Mouse (Mus musculus): Measurements from ENCODE around the gene Adh1. TPM values are rescaled to one million over a fixed set of nuclear protein-coding genes. Genes with fewer than 3 reads are reported as not detected.

Adh1 gene
- polyA plus RNA-seq, 1 experiment = 1.8 TPM

- no peak for DNase-seq (ENCODE audit: low read depth in 1 of 2, low spot score in 2 of 2)
- 84% methylated on average over 9 of the region's 9 CpGs for WGBS
- H3K4me1 ChIP-seq (ENCODE audit: control insufficient read depth, insufficient read depth, insufficient read length) = no peaks in the 10 kb centered on the region
- no peaks in the 10 kb centered on the region for H3K27me3 ChIP-seq (ENCODE audit: control insufficient read depth, insufficient read depth, low read length)
- no peak overlapping the region for H3K27ac ChIP-seq (ENCODE audit: insufficient read depth, low read length)
- no peak for TF ChIP-seq CTCF (IDR thresholded peaks at IDR 0.05; ENCODE audit: extremely low read depth, insufficient read depth, insufficient read length, insufficient replicate concordance)
- TF ChIP-seq POLR2A (IDR thresholded peaks at IDR 0.05; ENCODE audit: low read depth, low read length) = no peak
- no peaks in the 10 kb centered on the region for H3K36me3 ChIP-seq (ENCODE audit: control insufficient read depth, insufficient read depth, low read length)
- H3K4me3 ChIP-seq (ENCODE audit: extremely low read depth, insufficient read depth, insufficient read length) = no peak overlapping the region
Observed at GRCm38 (mm10) chr3:138300130-138300529, 39.3 kb downstream of the Adh1 start.

- Histone ChIP-seq H3K27ac (ENCODE audit: insufficient read depth, low read length) (no peak overlapping the region), H3K27me3 (ENCODE audit: control insufficient read depth, insufficient read depth, low read length) (no peaks in the 10 kb centered on the region), H3K4me3 (ENCODE audit: extremely low read depth, insufficient read depth, insufficient read length) (no peak overlapping the region), H3K4me1 (ENCODE audit: control insufficient read depth, insufficient read depth, insufficient read length) (no peaks in the 10 kb centered on the region), H3K36me3 (ENCODE audit: control insufficient read depth, insufficient read depth, low read length) (no peaks in the 10 kb centered on the region)
- DNase-seq (ENCODE audit: low read depth in 1 of 2, low spot score in 2 of 2) = no peak
- no peak for TF ChIP-seq CTCF (IDR thresholded peaks at IDR 0.05; ENCODE audit: extremely low read depth, insufficient read depth, insufficient read length, insufficient replicate concordance)
- 86% methylated on average over 4 of the region's 4 CpGs for WGBS
Observed at GRCm38 (mm10) chr3:138302676-138303075, 41.9 kb downstream of the Adh1 start.

- Histone ChIP-seq H3K4me3 (ENCODE audit: extremely low read depth, insufficient read depth, insufficient read length) (no peak overlapping the region), H3K27ac (ENCODE audit: insufficient read depth, low read length) (no peak overlapping the region), H3K36me3 (ENCODE audit: control insufficient read depth, insufficient read depth, low read length) (no peaks in the 10 kb centered on the region), H3K27me3 (ENCODE audit: control insufficient read depth, insufficient read depth, low read length) (no peaks in the 10 kb centered on the region), H3K4me1 (ENCODE audit: control insufficient read depth, insufficient read depth, insufficient read length) (no peaks in the 10 kb centered on the region)
- no peak for TF ChIP-seq POLR2A (IDR thresholded peaks at IDR 0.05; ENCODE audit: low read depth, low read length)
- TF ChIP-seq CTCF (IDR thresholded peaks at IDR 0.05; ENCODE audit: extremely low read depth, insufficient read depth, insufficient read length, insufficient replicate concordance) = no peak
- WGBS = 91% methylated on average over 6 of the region's 6 CpGs
- DNase-seq (ENCODE audit: low read depth in 1 of 2, low spot score in 2 of 2) = no peak
Observed at GRCm38 (mm10) chr3:138303771-138304488, 43.1 kb downstream of the Adh1 start.

GRCm38 (mm10) chr3:138304489-138304871 lies 43.7 kb downstream of the Adh1 start:
- TF ChIP-seq POLR2A (IDR thresholded peaks at IDR 0.05; ENCODE audit: low read depth, low read length) = no peak
- TF ChIP-seq CTCF (IDR thresholded peaks at IDR 0.05; ENCODE audit: extremely low read depth, insufficient read depth, insufficient read length, insufficient replicate concordance) = no peak
- Histone ChIP-seq H3K27me3 (ENCODE audit: control insufficient read depth, insufficient read depth, low read length) (no peaks in the 10 kb centered on the region), H3K4me1 (ENCODE audit: control insufficient read depth, insufficient read depth, insufficient read length) (no peaks in the 10 kb centered on the region), H3K4me3 (ENCODE audit: extremely low read depth, insufficient read depth, insufficient read length) (no peak overlapping the region), H3K36me3 (ENCODE audit: control insufficient read depth, insufficient read depth, low read length) (no peaks in the 10 kb centered on the region), H3K27ac (ENCODE audit: insufficient read depth, low read length) (no peak overlapping the region)
- no peak for DNase-seq (ENCODE audit: low read depth in 1 of 2, low spot score in 2 of 2)
- WGBS = 78% methylated on average over 4 of the region's 4 CpGs

- TF ChIP-seq POLR2A (IDR thresholded peaks at IDR 0.05; ENCODE audit: low read depth, low read length) (no peak), CTCF (IDR thresholded peaks at IDR 0.05; ENCODE audit: extremely low read depth, insufficient read depth, insufficient read length, insufficient replicate concordance) (no peak)
- Histone ChIP-seq H3K4me1 (ENCODE audit: control insufficient read depth, insufficient read depth, insufficient read length) (no peaks in the 10 kb centered on the region), H3K27me3 (ENCODE audit: control insufficient read depth, insufficient read depth, low read length) (no peaks in the 10 kb centered on the region), H3K36me3 (ENCODE audit: control insufficient read depth, insufficient read depth, low read length) (no peaks in the 10 kb centered on the region), H3K27ac (ENCODE audit: insufficient read depth, low read length) (no peak overlapping the region), H3K4me3 (ENCODE audit: extremely low read depth, insufficient read depth, insufficient read length) (no peak overlapping the region)
- WGBS = 74% methylated on average over 10 of the region's 10 CpGs
- no peak for DNase-seq (ENCODE audit: low read depth in 1 of 2, low spot score in 2 of 2)
Observed at GRCm38 (mm10) chr3:138305486-138306289, 44.9 kb downstream of the Adh1 start.

- no peak for TF ChIP-seq CTCF (IDR thresholded peaks at IDR 0.05; ENCODE audit: extremely low read depth, insufficient read depth, insufficient read length, insufficient replicate concordance)
- no peak for TF ChIP-seq POLR2A (IDR thresholded peaks at IDR 0.05; ENCODE audit: low read depth, low read length)
- 81% methylated on average over 8 of the region's 8 CpGs for WGBS
- DNase-seq (ENCODE audit: low read depth in 1 of 2, low spot score in 2 of 2) = no peak
- H3K27me3 ChIP-seq (ENCODE audit: control insufficient read depth, insufficient read depth, low read length) = no peaks in the 10 kb centered on the region
- H3K36me3 ChIP-seq (ENCODE audit: control insufficient read depth, insufficient read depth, low read length) = no peaks in the 10 kb centered on the region
- no peak overlapping the region for H3K4me3 ChIP-seq (ENCODE audit: extremely low read depth, insufficient read depth, insufficient read length)
- H3K4me1 ChIP-seq (ENCODE audit: control insufficient read depth, insufficient read depth, insufficient read length) = no peaks in the 10 kb centered on the region
- H3K27ac ChIP-seq (ENCODE audit: insufficient read depth, low read length) = no peak overlapping the region
Observed at GRCm38 (mm10) chr3:138306290-138306683, 45.5 kb downstream of the Adh1 start.

GRCm38 (mm10) chr3:138309910-138310309 lies 49.1 kb downstream of the Adh1 start:
- Histone ChIP-seq H3K27ac (ENCODE audit: insufficient read depth, low read length) (no peak overlapping the region), H3K36me3 (ENCODE audit: control insufficient read depth, insufficient read depth, low read length) (no peaks in the 10 kb centered on the region), H3K27me3 (ENCODE audit: control insufficient read depth, insufficient read depth, low read length) (no peaks in the 10 kb centered on the region), H3K4me3 (ENCODE audit: extremely low read depth, insufficient read depth, insufficient read length) (no peak overlapping the region), H3K4me1 (ENCODE audit: control insufficient read depth, insufficient read depth, insufficient read length) (no peaks in the 10 kb centered on the region)
- 94% methylated on average over 8 of the region's 8 CpGs for WGBS
- no peak for DNase-seq (ENCODE audit: low read depth in 1 of 2, low spot score in 2 of 2)
- TF ChIP-seq CTCF (IDR thresholded peaks at IDR 0.05; ENCODE audit: extremely low read depth, insufficient read depth, insufficient read length, insufficient replicate concordance) (no peak), POLR2A (IDR thresholded peaks at IDR 0.05; ENCODE audit: low read depth, low read length) (no peak)

Data from spleen, adult 2 months (tissue).